Mouse (Mus musculus) adrenal gland, adult 8-10 months (tissue): ENCODE measurements around the gene Eng. TPM values are rescaled to one million over a fixed set of nuclear protein-coding genes. Genes with fewer than 3 reads are reported as not detected.

Experiments used
- microRNA-seq, 2 experiments: library from miRNA; unstranded; fragments of <30 nt; microRNA quantifications; one replicate each; pipeline ENCODE4 v1.2.0; 2022
- total RNA-seq, 4 experiments: library from RNA; stranded (reverse); gene quantifications; 2 replicates each; pipeline ENCODE4 v1.2.4; 2022

Gene Eng
- total RNA-seq, 4 experiments from 2014 or later = 96.0 to 134 (median 120) TPM

Small RNAs within 50 kb of the gene (microRNA-seq; reads per million reads assigned to microRNA genes)
- gene Gm47291 = 0 reads per million in 2 experiments
- gene Mir1954 = 0 reads per million in 2 experiments
- 0 to 0.18 reads per million in 2 experiments for gene Mir2861
- 0 reads per million in 2 experiments for gene Mir3960
- 0 reads per million in 2 experiments for gene Mir8093

Other genes starting within 250 kb of the Eng start
- gene Naif1, start 196.1 kb upstream of the Eng start, total RNA-seq = 1 to 10 TPM; 4.2 to 5.5 (median 5.0) TPM
- 10 to 100 TPM; 17.9 to 79.8 (median 27.3) TPM for gene Slc25a25, start 195.2 kb upstream of the Eng start, total RNA-seq
- 10 to 100 TPM; 39.5 to 50.2 (median 47.2) TPM for gene Fam102a, start 111.3 kb upstream of the Eng start, total RNA-seq
- 10 to 100 TPM; 57.1 to 68.1 (median 62.4) TPM for gene Dpm2, start 75.7 kb upstream of the Eng start, total RNA-seq
- under 1 TPM in 1 of 4 experiments, not detected in 3; 0.46 TPM for gene Pip5kl1, start 71.8 kb upstream of the Eng start, total RNA-seq
- not detected for gene 9430097D07Rik, start 70.9 kb upstream of the Eng start, total RNA-seq
- 10 to 100 TPM in 3 of 4 experiments, 1 to 10 TPM in 1; 8.5 to 18.9 (median 13.8) TPM for gene St6galnac4, start 59.5 kb upstream of the Eng start, total RNA-seq
- 10 to 100 TPM; 42.7 to 61.4 (median 51.8) TPM for gene St6galnac6, start 46.9 kb upstream of the Eng start, total RNA-seq
- 10 to 100 TPM; 24.1 to 57.3 (median 40.1) TPM for gene Ak1, start 24.8 kb upstream of the Eng start, total RNA-seq
- 10 to 100 TPM; 10.8 to 22.2 (median 18.7) TPM for gene Fpgs, start 57.5 kb downstream of the Eng start, total RNA-seq
- gene Cdk9, start 66.5 kb downstream of the Eng start, total RNA-seq = 100 to 1,000 TPM in 1 of 4 experiments, 10 to 100 TPM in 3; 80.8 to 110 (median 92.1) TPM
- gene Sh2d3c, start 74.5 kb downstream of the Eng start, total RNA-seq = 10 to 100 TPM; 12.4 to 23.9 (median 18.0) TPM
- not detected for gene 6330409D20Rik, start 94.4 kb downstream of the Eng start, total RNA-seq
- gene Tor2a, start 110.6 kb downstream of the Eng start, total RNA-seq = 10 to 100 TPM; 22.6 to 31.1 (median 28.5) TPM
- gene Ttc16, start 129.0 kb downstream of the Eng start, total RNA-seq = under 1 TPM in 3 of 4 experiments, not detected in 1; 0.28 to 0.54 (median 0.45) TPM
- 10 to 100 TPM in 2 of 4 experiments, 1 to 10 TPM in 2; 5.4 to 17.8 (median 10.2) TPM for gene Ptrh1, start 129.2 kb downstream of the Eng start, total RNA-seq
- not detected for gene Cfap157, start 137.8 kb downstream of the Eng start, total RNA-seq
- 10 to 100 TPM; 23.8 to 50.5 (median 37.5) TPM for gene Stxbp1, start 200.7 kb downstream of the Eng start, total RNA-seq
- gene Fam129b, start 229.5 kb downstream of the Eng start, total RNA-seq = 10 to 100 TPM; 18.7 to 35.3 (median 29.3) TPM